Mouse (Mus musculus) naive thymus-derived CD4-positive, alpha-beta T cell, adult 2 months (primary cell): Measurements from ENCODE around the gene Olfr123.

Experiments used
- DNase-seq: peaks from one replicate; pipeline ENCODE4 v3.0.0-alpha.2; 2011; ENCODE audit warnings: low read depth

Olfr123 gene

GRCm38 (mm10) chr17:37793229-37793628, at the start of gene Olfr123:
Gene Olfr123, plus strand, starts transcription at chr17:37793529.
- no peak for DNase-seq

- DNase-seq, result no peak
Measured at GRCm38 (mm10) chr17:37768307-37768706, 25.0 kb upstream of the Olfr123 start, which contains the start of gene Olfr122. Gene Olfr122, plus strand, starts transcription at chr17:37768607.

DNA sequence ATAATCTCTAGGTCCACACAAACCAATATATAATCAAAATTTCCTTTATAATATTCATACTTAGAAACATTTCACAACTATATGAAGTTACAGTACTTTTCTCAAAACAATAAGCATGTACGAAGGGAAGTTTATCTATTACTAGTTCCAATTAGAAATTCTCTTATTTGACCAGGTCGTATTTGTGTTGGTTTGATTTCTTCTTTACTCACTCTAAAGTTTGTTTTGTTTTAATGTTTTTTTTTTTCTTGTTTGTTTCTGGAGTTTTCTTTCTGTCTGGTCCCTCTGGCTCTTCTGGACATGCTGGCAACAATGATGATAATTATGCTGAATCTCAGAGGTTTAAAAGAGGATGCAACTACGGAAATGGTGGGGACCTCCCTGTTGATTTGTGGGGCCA, 6.3 kb downstream of the Olfr123 start, which contains the start of gene Olfr124:
TSS of gene Olfr124 (plus strand) at position 301 of the 400 bp plus-strand sequence.
- no peak for DNase-seq

- DNase-seq, result no peak
Measured at GRCm38 (mm10) chr17:37832649-37833048, 39.3 kb downstream of the Olfr123 start, which contains the start of gene Olfr125. Gene Olfr125, plus strand, starts transcription at chr17:37832949.

DNA sequence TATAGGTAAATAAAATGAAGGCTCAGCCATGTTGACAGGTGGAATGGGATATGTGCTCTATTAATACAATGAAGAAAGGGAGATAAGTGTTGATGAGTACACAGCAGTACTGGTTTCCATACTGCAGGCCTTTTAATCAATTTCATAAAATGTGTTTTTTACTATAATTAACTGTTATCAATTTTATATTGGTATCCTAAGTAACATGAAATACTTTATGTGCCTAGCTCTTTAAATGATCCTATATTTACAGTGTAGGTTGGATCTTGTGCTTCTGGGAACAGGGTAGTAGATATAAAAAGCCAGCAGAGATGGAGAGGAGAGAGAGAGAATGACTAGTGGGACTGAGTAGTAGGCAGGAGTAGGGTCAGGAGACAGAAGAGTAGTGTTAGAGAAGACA, 53.9 kb downstream of the Olfr123 start, which contains the start of gene Olfr126:
TSS of gene Olfr126 (plus strand) at position 301 of the 400 bp plus-strand sequence.
- no peak for DNase-seq
